Mouse (Mus musculus) spleen, adult 12 weeks (tissue): ENCODE measurements at regions not wholly inside any gene's neighbourhood (a gene's known extent, or its start where the extent isn't known, plus 50 kb on each side); places are given as distances from the start of the nearest gene placed in this dataset.
"Not testable (repeated sequence)": the region's sequence is repeated elsewhere in the genome, so short reads cannot be mapped to it uniquely, and the experiment has no call there.

Experiments used
- DNase-seq: peaks from one replicate; pipeline ENCODE4 v3.0.0; 2022; ENCODE audit warnings: low spot score

GRCm38 (mm10) chr2:79022954-79023353 is 155.0 kb downstream of the Ube2e3 start:
- no peak for DNase-seq

- DNase-seq = no peak
Measured at GRCm38 (mm10) chr2:79025678-79026077, 157.8 kb downstream of the Ube2e3 start.

- no peak for DNase-seq
Measured at GRCm38 (mm10) chr2:79030990-79031389, 163.1 kb downstream of the Ube2e3 start.

- no peak for DNase-seq
Measured at GRCm38 (mm10) chr2:79036296-79036695, 168.4 kb downstream of the Ube2e3 start.

- no peak for DNase-seq
Measured at GRCm38 (mm10) chr2:79038624-79039023, 170.7 kb downstream of the Ube2e3 start.

GRCm38 (mm10) chr2:79044804-79045203 is 176.9 kb downstream of the Ube2e3 start:
- not testable (repeated sequence) for DNase-seq

- DNase-seq = no peak
Measured at GRCm38 (mm10) chr2:79045508-79045907, 177.6 kb downstream of the Ube2e3 start.

- DNase-seq = no peak
Measured at GRCm38 (mm10) chr2:79048020-79048419, 180.1 kb downstream of the Ube2e3 start.

- no peak for DNase-seq
Measured at GRCm38 (mm10) chr2:79048777-79049537, 181.0 kb downstream of the Ube2e3 start.

GRCm38 (mm10) chr2:79050495-79051046 is 182.6 kb downstream of the Ube2e3 start:
- no peak for DNase-seq

GRCm38 (mm10) chr2:79052226-79052625 is 184.3 kb downstream of the Ube2e3 start:
- DNase-seq = no peak

GRCm38 (mm10) chr2:79056138-79056537 is 188.2 kb downstream of the Ube2e3 start:
- DNase-seq = peak; percentile 8

GRCm38 (mm10) chr2:79059115-79059943 is 191.4 kb downstream of the Ube2e3 start:
- no peak for DNase-seq

GRCm38 (mm10) chr2:79059944-79060238 is 192.0 kb downstream of the Ube2e3 start:
- no peak for DNase-seq

- no peak for DNase-seq
Measured at GRCm38 (mm10) chr2:79060320-79060719, 192.4 kb downstream of the Ube2e3 start.

GRCm38 (mm10) chr2:79061645-79062044 is 193.6 kb upstream of the Itga4 start:
- DNase-seq = no peak

GRCm38 (mm10) chr2:79062196-79062636 is 193.0 kb upstream of the Itga4 start:
- DNase-seq = no peak

GRCm38 (mm10) chr2:79063641-79064040 is 191.6 kb upstream of the Itga4 start:
- no peak for DNase-seq

- DNase-seq = no peak
Measured at GRCm38 (mm10) chr2:79065321-79065720, 189.9 kb upstream of the Itga4 start.

GRCm38 (mm10) chr2:79076115-79076514 is 179.1 kb upstream of the Itga4 start:
- DNase-seq = no peak

- DNase-seq = no peak
Measured at GRCm38 (mm10) chr2:79078836-79079394, 176.3 kb upstream of the Itga4 start.

GRCm38 (mm10) chr2:79081769-79082168 is 173.5 kb upstream of the Itga4 start:
- no peak for DNase-seq

GRCm38 (mm10) chr2:79086280-79086679 is 168.9 kb upstream of the Itga4 start:
- no peak for DNase-seq
